Mouse (Mus musculus) ovary, postnatal 14 days (tissue): ENCODE measurements around the gene Rerg.
"Not testable (repeated sequence)": the region's sequence is repeated elsewhere in the genome, so short reads cannot be mapped to it uniquely, and the experiment has no call there.

Experiments
- DNase-seq: peaks from one replicate; pipeline ENCODE4 v3.0.0; 2022; ENCODE audit warnings: low spot score

Gene Rerg

GRCm38 (mm10) chr6:137076225-137076624 is 94.1 kb downstream of the Rerg start:
- no peak for DNase-seq

- no peak for DNase-seq
Observed at GRCm38 (mm10) chr6:137072256-137072655, 98.0 kb downstream of the Rerg start.

DNA sequence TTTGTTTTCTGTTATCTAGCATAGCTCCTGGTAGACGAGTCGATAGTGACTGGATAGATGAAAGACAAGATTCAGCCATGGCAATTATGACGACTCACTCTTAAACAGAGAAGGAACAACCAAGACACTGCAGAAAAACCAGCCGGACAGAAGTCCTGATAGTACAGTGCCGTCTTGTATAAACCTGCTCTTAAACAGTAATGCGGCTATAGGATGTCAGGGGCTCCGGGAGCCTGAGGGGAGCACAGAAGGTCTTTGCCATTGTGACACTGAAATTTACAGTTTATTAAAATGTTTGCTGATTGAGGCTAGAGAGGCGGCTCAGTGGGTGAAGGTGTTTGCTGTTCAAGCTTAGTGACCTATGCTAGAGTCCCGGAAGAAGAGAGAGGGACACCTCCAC is 98.8 kb downstream of the Rerg start:
- DNase-seq: no peak

- no peak for DNase-seq
Observed at GRCm38 (mm10) chr6:137065506-137065905, 104.8 kb downstream of the Rerg start.

DNA sequence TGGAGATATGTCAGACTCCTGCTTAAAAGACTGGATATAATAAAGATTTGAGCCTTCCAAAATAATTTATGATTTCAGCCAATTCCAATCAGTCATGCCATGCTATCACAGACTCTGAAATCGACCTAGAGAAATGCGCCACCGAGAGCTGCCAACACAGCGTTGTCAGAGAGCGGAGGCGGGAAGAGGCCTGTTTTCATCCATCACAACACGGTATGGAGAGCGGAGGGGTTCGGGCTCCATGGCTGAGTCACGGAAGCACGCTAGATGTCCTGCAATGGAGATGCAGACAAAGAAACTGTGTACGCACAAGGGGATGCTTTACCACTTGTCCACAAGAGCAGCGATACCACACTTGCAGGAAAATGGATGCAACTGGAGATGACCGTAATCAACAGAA is 105.5 kb downstream of the Rerg start:
- DNase-seq: no peak

GRCm38 (mm10) chr6:137063239-137063940 is 106.9 kb downstream of the Rerg start:
- no peak for DNase-seq

DNA sequence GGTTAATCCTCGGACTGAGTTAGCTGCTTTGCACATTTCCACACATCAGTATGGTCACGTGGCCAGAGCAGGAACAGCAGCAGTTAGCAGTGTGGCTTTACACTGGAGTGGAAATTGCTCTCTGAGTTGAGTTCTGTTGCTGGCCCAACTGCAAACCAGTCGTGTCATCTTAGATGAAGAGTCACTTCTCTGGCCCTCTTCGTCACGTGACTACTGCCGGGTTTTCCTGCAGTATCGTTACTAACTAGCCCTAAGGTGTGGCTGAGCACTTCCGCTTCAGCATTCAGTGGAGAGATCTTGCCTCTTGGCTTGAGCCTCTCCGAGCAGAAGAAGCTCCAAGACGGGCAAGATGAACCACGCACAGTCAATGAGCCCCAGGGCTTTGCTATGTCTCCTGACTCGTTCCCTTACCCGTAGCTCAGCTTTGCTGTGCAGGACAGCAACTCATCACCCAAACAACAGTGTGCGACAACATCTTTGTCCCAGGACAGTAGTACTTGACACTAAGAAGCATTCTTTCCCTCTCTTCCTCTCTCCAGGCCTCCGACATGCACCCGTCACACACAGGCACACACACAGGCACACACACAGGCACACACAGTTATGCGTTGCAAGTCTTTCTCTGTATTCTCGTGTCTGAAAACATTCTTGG is 108.3 kb downstream of the Rerg start:
- no peak for DNase-seq

GRCm38 (mm10) chr6:137060595-137060994 is 109.7 kb downstream of the Rerg start:
- no peak for DNase-seq

GRCm38 (mm10) chr6:137058257-137058656 is 112.0 kb downstream of the Rerg start:
- no peak for DNase-seq

DNA sequence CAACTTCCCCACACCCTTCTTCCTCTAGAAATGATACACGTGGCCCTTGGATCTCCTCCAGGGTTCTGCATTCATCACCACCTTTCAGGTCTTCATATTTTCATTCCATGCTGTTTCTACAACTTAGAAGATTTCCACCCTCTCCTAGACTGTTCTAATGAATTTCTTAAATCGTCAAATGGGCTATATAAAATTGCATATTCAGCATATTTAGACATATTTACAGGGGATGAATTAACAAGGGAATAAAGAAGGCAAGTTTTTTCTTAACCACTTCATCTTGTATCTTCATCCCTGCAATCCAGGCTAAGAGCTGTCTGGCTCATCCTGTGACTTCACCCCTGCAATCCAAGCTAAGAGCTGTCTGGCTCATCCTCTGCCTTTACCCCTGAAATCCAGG is 116.2 kb downstream of the Rerg start:
- DNase-seq: no peak

GRCm38 (mm10) chr6:137053464-137053863 is 116.8 kb downstream of the Rerg start:
- peak; percentile 24 for DNase-seq

DNA sequence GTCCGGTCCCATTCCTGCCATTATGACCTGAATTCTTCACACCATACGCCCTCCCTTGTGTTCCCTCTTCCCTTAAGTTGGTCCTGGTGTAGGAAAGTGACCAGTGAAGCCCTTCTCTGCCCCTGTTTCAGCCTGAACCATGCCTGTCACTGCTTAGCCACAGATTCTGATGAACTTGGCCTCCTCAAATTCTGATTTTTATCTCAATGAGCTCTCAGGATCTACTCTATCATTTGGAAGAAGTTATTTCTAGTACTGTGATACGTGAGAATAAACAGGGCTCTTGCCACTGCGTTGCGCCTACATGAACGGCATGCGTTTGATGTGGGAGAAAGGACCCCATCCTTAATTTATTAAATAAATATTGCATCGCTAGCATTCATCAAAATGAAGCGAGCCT is 117.3 kb downstream of the Rerg start:
- DNase-seq: no peak

DNA sequence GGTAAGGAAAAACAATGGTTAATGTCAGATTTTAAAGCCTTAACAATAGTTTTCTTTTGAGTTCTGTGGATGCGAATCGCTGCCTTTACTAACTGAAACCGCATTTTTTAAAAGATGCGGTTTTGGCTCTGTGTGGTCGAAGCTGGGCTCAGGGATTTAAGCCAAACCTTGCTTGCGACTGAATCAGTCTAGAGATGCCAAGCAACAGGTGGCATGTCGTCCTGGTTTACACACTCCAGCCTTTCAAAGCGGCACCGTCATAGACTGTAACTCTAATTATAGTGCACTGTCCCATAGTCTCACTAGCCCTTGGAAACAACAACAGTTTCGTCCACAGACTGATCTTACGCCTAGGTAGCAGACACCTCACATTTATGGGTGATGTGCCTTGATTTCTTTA is 123.3 kb downstream of the Rerg start:
- DNase-seq: no peak

GRCm38 (mm10) chr6:137045011-137045504 is 125.2 kb downstream of the Rerg start:
- DNase-seq: no peak

DNA sequence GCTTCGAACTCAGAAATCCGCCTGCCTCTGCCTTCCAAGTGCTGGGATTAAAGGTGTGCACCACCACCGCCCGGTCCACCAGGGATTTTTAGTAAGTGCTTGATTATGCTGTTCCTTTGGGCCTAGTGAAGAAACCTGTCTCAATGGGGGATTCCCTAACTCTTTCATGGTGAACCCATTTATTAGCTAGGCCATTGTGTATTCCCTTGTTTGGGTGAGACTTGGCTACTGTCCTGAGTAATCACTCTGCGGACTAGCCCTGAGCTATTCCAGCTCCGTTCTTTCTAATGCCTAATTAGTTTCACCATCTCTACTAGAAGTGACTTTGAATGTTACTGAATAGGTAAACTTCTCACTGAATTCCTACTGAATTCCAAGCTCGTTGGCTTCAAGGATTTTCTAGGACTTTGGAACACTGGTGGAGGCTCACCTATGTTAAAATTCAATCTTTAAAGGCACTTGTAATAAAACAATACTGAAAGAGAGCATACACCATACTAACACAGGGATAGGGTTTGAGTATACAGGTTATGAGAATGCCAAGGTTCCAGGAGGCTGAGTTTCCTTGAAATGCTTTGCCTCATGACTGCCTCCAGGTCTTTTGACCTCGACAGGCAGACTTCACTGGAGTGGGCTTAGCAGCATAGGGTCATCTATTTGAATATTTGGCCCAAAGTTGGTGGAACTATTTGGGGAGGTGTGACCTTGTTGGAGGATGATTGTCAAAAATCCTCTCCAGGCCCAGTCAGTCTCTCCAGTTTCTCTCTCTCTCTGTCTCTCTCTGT is 134.5 kb downstream of the Rerg start:
- not testable (repeated sequence) for DNase-seq

DNA sequence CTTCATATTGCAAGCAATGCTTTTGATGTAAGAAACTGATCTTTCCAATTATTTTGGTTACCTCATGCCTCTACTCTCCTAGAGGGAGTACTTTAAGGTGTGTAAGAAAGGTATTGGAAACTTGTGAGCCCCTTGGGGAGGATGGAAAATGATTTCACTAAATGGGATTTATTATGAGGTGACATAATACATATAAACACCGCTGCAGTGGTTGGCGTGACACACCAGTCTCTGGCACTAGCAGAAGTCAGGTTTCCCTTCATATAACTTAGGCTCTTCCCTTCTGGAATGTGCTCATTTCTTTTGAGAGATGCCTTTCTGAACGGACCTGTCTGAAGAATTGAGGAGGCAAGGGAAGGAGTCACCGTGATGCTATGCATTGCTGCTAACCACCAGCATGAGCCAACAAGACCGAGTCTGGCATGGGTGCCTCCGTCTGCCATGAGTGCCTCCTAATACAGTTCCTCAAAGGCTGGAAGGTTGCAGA is 139.6 kb downstream of the Rerg start:
- DNase-seq: no peak

DNA sequence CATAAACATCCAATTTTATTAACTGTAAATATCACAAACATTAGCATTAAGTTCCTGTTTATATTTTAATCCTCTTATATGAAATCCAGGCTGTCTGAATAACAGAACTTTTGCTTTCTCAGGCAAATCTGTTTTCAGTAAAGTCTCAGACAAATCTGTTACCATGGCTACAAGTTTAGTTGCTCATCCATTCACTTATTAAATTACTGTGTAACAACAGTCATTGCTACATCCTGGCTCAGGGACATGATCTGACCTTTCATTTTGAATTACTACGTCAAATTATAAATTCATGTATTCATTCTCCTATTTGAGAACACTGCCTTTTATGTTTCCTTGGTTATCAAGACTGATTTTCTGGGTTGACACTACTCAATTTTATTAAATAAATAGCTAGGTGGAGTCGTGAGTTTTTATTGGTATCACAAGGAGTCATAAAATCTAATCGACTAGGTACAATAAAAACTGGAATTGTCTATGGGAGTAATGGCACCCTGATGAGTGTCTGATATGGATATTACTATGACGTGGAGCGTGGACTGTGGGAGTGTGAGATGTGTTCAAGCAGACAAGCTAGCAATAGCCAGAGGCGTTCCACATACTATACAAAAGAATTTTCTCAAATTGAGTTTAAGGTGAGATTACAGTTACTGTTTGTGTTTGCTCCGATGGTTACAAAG is 140.2 kb downstream of the Rerg start:
- DNase-seq: no peak

DNA sequence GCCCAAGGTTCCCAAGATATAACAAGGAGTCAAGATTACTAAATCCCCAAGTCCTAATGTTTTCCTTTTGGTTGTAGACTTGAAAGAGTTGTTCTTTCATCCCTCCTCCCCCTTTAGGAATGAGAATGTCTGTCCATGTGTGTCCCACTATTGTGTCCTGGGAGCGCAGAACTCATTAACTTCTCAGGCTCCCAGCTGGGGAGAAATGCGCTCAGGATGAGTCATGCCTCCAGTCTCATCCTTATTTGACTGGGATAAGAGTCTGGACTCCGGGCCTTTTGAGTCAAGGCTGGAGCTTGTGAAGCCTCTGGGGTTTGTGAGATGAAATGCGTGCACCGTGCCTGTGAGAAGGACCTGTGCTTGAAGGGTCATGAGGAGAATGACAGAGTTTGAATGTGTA is 144.8 kb downstream of the Rerg start:
- no peak for DNase-seq

DNA sequence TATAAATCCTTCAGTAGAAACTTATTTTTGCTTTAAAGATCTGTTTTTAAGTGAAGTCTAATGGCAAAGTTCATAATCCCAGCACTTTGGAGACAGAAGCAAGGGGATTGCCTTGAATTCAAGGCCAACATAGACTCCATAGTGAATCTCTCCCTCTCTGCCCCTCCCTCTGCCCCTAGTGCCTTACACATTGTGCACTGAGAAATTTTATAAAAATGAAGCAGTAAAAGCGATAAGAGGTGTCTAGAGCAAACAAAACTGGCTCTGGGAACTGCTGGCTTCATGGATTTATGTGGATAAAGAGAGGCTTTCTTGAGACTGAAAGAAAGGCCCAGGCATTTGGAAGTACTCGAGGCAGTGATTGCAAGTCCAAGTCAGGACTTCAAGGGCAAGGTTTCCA is 145.8 kb downstream of the Rerg start:
- DNase-seq: no peak

DNA sequence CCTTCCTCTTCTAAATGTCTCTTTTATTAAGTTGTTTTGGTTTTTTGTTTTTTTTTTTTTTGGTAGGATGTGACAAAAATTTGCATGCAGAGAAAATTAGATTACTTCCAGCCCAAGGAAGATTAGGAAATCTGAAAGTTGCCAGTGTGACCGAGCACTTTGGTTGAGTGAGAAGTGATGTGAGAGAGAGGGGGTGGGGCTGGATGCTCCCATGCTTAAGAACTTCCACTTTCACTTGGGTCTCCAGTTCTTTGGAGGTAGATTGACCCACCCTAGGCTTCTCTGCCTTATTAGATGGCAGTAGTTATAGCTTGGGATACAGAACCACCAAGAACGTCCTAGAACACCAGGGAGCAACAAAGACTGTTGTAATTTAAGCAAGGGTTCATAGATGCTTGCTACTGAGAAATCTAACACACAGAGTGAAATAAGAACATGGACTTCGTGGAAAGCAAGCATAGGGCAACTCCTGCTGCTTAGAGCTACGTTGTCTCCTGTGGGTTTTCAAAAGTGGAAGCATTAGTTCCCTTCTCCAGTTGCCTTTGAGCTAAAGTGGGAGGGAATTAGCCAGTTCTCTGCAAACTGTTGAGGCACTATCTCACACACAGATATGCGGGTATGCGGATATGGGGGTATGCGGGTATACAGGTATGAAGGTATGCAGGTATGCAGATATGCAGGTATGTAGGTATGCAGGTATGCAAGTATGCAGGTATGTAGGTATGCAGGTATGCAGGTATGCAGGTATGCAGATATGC is 152.9 kb downstream of the Rerg start:
- no peak for DNase-seq

- DNase-seq: no peak
Observed at GRCm38 (mm10) chr6:137014346-137014745, 156.0 kb downstream of the Rerg start.
